Mouse (Mus musculus): ENCODE measurements at regions not wholly inside any gene's neighbourhood (a gene's known extent, or its start where the extent isn't known, plus 50 kb on each side); places are given as distances from the start of the nearest gene placed in this dataset.

- TF ChIP-seq CTCF (IDR thresholded peaks at IDR 0.05; ENCODE audit: extremely low read depth, insufficient read depth, insufficient read length, insufficient replicate concordance) (no peak), POLR2A (IDR thresholded peaks at IDR 0.05; ENCODE audit: low read depth, low read length) (no peak)
Measured at GRCm38 (mm10) chr7:83521511-83521910, 63.2 kb upstream of the Tmc3 start.

Measured in spleen, adult 2 months (tissue).